Mouse (Mus musculus): Measurements from ENCODE around the gene Ykt6. TPM values are rescaled to one million over a fixed set of nuclear protein-coding genes. Genes with fewer than 3 reads are reported as not detected.
A peak's percentile ranks its signal among the peaks of the same experiment; 100 is the strongest.

The Ykt6 gene
- total and polyA plus RNA-seq, 3 experiments, result 76.5 to 98.1 (median 89.5) TPM

- Histone ChIP-seq H3K9me3 (replicated peaks; ENCODE audit: insufficient read depth, low read length) (no peaks in the 10 kb centered on the region), H3K36me3 (ENCODE audit: control insufficient read depth in 1 of 2, insufficient read depth in 2 of 2, low read length in 2 of 2) (no peaks in the 10 kb centered on the region), H3K79me2 (ENCODE audit: control insufficient read depth, insufficient read depth, low read length, poor library complexity) (no peaks in the 10 kb centered on the region), H3K4me1 (ENCODE audit: control insufficient read depth in 1 of 2, insufficient read depth in 2 of 2, low read length in 2 of 2) (no peaks in the 10 kb centered on the region), H3K4me3 (ENCODE audit: control insufficient read depth in 1 of 2, insufficient read depth in 1 of 2, low read depth in 2 of 2, low read length in 2 of 2) (no peak overlapping the region), H3K27ac (ENCODE audit: control insufficient read depth, low read depth, low read length) (no peak overlapping the region), H3K27me3 (ENCODE audit: control insufficient read depth in 1 of 2, insufficient read depth in 2 of 2, low read length in 2 of 2) (no peaks in the 10 kb centered on the region), H3K9ac (ENCODE audit: control insufficient read depth, low read depth, low read length, poor library complexity, severe bottlenecking) (no peak overlapping the region)
- DNase-seq (ENCODE audit: low read depth, low spot score), result no peak
- TF ChIP-seq POLR2AphosphoS2 (IDR thresholded peaks at IDR 0.05; ENCODE audit: low read length) (no peak), CTCF (IDR thresholded peaks at IDR 0.05 in 2 of 3, conservative IDR thresholded peaks at IDR 0.05 in 1 of 3; ENCODE audit: control insufficient read depth in 1 of 3, insufficient read depth in 1 of 3, low read depth in 2 of 3, low read length in 3 of 3, poor library complexity in 1 of 3, severe bottlenecking in 1 of 3) (no peak), RCOR1 (IDR thresholded peaks at IDR 0.05; ENCODE audit: low read depth, low read length) (no peak)
Measured at GRCm38 (mm10) chr11:6011879-6012278, 56.4 kb downstream of the Ykt6 start.

- no peaks in the 10 kb centered on the region for H3K27me3 ChIP-seq (ENCODE audit: control insufficient read depth in 1 of 2, insufficient read depth in 2 of 2, low read length in 2 of 2)
- H3K27ac ChIP-seq (ENCODE audit: control insufficient read depth, low read depth, low read length), result no peak overlapping the region
- DNase-seq (ENCODE audit: low read depth, low spot score), result peak; percentile 24
- TF ChIP-seq CTCF (IDR thresholded peaks at IDR 0.05 in 2 of 3, conservative IDR thresholded peaks at IDR 0.05 in 1 of 3; ENCODE audit: control insufficient read depth in 1 of 3, insufficient read depth in 1 of 3, low read depth in 2 of 3, low read length in 3 of 3, poor library complexity in 1 of 3, severe bottlenecking in 1 of 3) (peak in 2 of 3 experiments; percentile 21 to 37; a peak in 3 of 6 replicates), KAT2A (conservative IDR thresholded peaks at IDR 0.05; ENCODE audit: low read depth, low read length) (no peak)
- H3K36me3 ChIP-seq (ENCODE audit: control insufficient read depth in 1 of 2, insufficient read depth in 2 of 2, low read length in 2 of 2), result no peaks in the 10 kb centered on the region
- no peaks in the 10 kb centered on the region for H3K4me1 ChIP-seq (ENCODE audit: control insufficient read depth in 1 of 2, insufficient read depth in 2 of 2, low read length in 2 of 2)
- no peak overlapping the region for H3K4me3 ChIP-seq (ENCODE audit: control insufficient read depth in 1 of 2, insufficient read depth in 1 of 2, low read depth in 2 of 2, low read length in 2 of 2)
- no peaks in the 10 kb centered on the region for H3K9me3 ChIP-seq (replicated peaks; ENCODE audit: insufficient read depth, low read length)
- no peaks in the 10 kb centered on the region for H3K79me2 ChIP-seq (ENCODE audit: control insufficient read depth, insufficient read depth, low read length, poor library complexity)
- H3K9ac ChIP-seq (ENCODE audit: control insufficient read depth, low read depth, low read length, poor library complexity, severe bottlenecking), result no peak overlapping the region
Measured at GRCm38 (mm10) chr11:6013359-6013758, 57.9 kb downstream of the Ykt6 start.

GRCm38 (mm10) chr11:6015011-6015431, 59.5 kb downstream of the Ykt6 start:
- Histone ChIP-seq H3K27me3 (ENCODE audit: control insufficient read depth in 1 of 2, insufficient read depth in 2 of 2, low read length in 2 of 2) (no peaks in the 10 kb centered on the region), H3K79me2 (ENCODE audit: control insufficient read depth, insufficient read depth, low read length, poor library complexity) (no peaks in the 10 kb centered on the region), H3K4me3 (ENCODE audit: control insufficient read depth in 1 of 2, insufficient read depth in 1 of 2, low read depth in 2 of 2, low read length in 2 of 2) (no peak overlapping the region)

GRCm38 (mm10) chr11:6016368-6016767, 60.9 kb downstream of the Ykt6 start:
- DNase-seq (ENCODE audit: low read depth, low spot score), result peak; percentile 67

More at GRCm38 (mm10) chr11:6015011-6015431, 59.5 kb downstream of the Ykt6 start:
- Histone ChIP-seq H3K36me3 (ENCODE audit: control insufficient read depth in 1 of 2, insufficient read depth in 2 of 2, low read length in 2 of 2) (no peaks in the 10 kb centered on the region), H3K27ac (ENCODE audit: control insufficient read depth, low read depth, low read length) (no peak overlapping the region), H3K9me3 (replicated peaks; ENCODE audit: insufficient read depth, low read length) (no peaks in the 10 kb centered on the region), H3K9ac (ENCODE audit: control insufficient read depth, low read depth, low read length, poor library complexity, severe bottlenecking) (no peak overlapping the region), H3K4me1 (ENCODE audit: control insufficient read depth in 1 of 2, insufficient read depth in 2 of 2, low read length in 2 of 2) (no peaks in the 10 kb centered on the region)
- TF ChIP-seq MXI1 (IDR thresholded peaks at IDR 0.05; ENCODE audit: low read depth, low read length) (no peak), MYC (IDR thresholded peaks at IDR 0.05; ENCODE audit: low read depth, low read length) (no peak), RCOR1 (IDR thresholded peaks at IDR 0.05; ENCODE audit: low read depth, low read length) (no peak), POLR2A (IDR thresholded peaks at IDR 0.05; ENCODE audit: control insufficient read depth in 1 of 2, insufficient read depth in 1 of 2, low read depth in 1 of 2, low read length in 2 of 2, poor library complexity in 1 of 2) (no peak), POLR2AphosphoS5 (IDR thresholded peaks at IDR 0.05; ENCODE audit: borderline replicate concordance, low read depth, low read length) (no peak), POLR2AphosphoS2 (IDR thresholded peaks at IDR 0.05; ENCODE audit: low read length) (no peak), TAL1 (IDR thresholded peaks at IDR 0.05; ENCODE audit: low read length) (no peak), USF1 (IDR thresholded peaks at IDR 0.05; ENCODE audit: low read depth, low read length) (no peak), ZNF384 (IDR thresholded peaks at IDR 0.05; ENCODE audit: low read depth, low read length) (no peak), MAFK (IDR thresholded peaks at IDR 0.05; ENCODE audit: borderline replicate concordance, low read depth, low read length) (no peak), TCF12 (IDR thresholded peaks at IDR 0.05; ENCODE audit: low read depth, low read length) (no peak)
- DNase-seq (ENCODE audit: low read depth, low spot score), result no peak

More at GRCm38 (mm10) chr11:6016368-6016767, 60.9 kb downstream of the Ykt6 start:
- no peaks in the 10 kb centered on the region for H3K79me2 ChIP-seq (ENCODE audit: control insufficient read depth, insufficient read depth, low read length, poor library complexity)
- H3K9me3 ChIP-seq (replicated peaks; ENCODE audit: insufficient read depth, low read length), result no peaks in the 10 kb centered on the region
- TF ChIP-seq MAZ (IDR thresholded peaks at IDR 0.05; ENCODE audit: low read depth, low read length) (peak; percentile 91), SIN3A (IDR thresholded peaks at IDR 0.05; ENCODE audit: low read length) (peak; percentile 64), JUND (IDR thresholded peaks at IDR 0.05; ENCODE audit: low read depth, low read length) (peak; percentile 57; the same call in 1 of the 2 replicates), POLR2AphosphoS2 (IDR thresholded peaks at IDR 0.05; ENCODE audit: low read length) (no peak), MAFK (IDR thresholded peaks at IDR 0.05; ENCODE audit: borderline replicate concordance, low read depth, low read length) (no peak)
- H3K36me3 ChIP-seq (ENCODE audit: control insufficient read depth in 1 of 2, insufficient read depth in 2 of 2, low read length in 2 of 2), result no peaks in the 10 kb centered on the region
- H3K9ac ChIP-seq (ENCODE audit: control insufficient read depth, low read depth, low read length, poor library complexity, severe bottlenecking), result no peak overlapping the region
- no peaks in the 10 kb centered on the region for H3K27me3 ChIP-seq (ENCODE audit: control insufficient read depth in 1 of 2, insufficient read depth in 2 of 2, low read length in 2 of 2)
- no peaks in the 10 kb centered on the region for H3K4me1 ChIP-seq (ENCODE audit: control insufficient read depth in 1 of 2, insufficient read depth in 2 of 2, low read length in 2 of 2)
- no peak overlapping the region for H3K27ac ChIP-seq (ENCODE audit: control insufficient read depth, low read depth, low read length)
- no peak overlapping the region for H3K4me3 ChIP-seq (ENCODE audit: control insufficient read depth in 1 of 2, insufficient read depth in 1 of 2, low read depth in 2 of 2, low read length in 2 of 2)

Data from MEL (cell line).